Mouse (Mus musculus) cortical plate, adult 2 months (tissue): ENCODE results near the gene Hectd1.

ENCODE experiments used
- CTCF ChIP-seq: fragments of 200-500 bp; IDR thresholded peaks from 2 replicates; pipeline ENCODE4 v1.5.1; 2011; ENCODE audit warnings: mild to moderate bottlenecking, control low read depth, low read length; ENCODE audit not compliant: insufficient read depth; ENCODE audit errors: extremely low read depth
- POLR2A ChIP-seq: fragments of 200-500 bp; IDR thresholded peaks from 2 replicates; pipeline ENCODE4 v1.6.1; 2011; ENCODE audit warnings: mild to moderate bottlenecking, low read length, control low read depth; ENCODE audit not compliant: insufficient read depth; ENCODE audit errors: extremely low read depth

GRCm38 (mm10) chr12:51822236-51822635 is 7.1 kb downstream of the Hectd1 start:
- TF ChIP-seq CTCF (no peak), POLR2A (no peak)
